Mouse (Mus musculus) T-helper 1 cell (primary cell): ENCODE measurements around the gene Ppargc1a.

Source experiments
- in situ Hi-C: fragments of 300-600 bp; cut with MboI, MseI; formaldehyde crosslinking; loops from one replicate; pipeline ENCODE4 v1.15.1; 2025; ENCODE audit warnings: high pct_unique_total_duplicates

The Ppargc1a gene

GRCm38 (mm10) chr5:51517440-51518187 lies 49.9 kb downstream of the Ppargc1a start:
- in situ Hi-C loops: no loop called here

- in situ Hi-C loops: no loop called here
These were observed 62.9 kb downstream of the Ppargc1a start for GRCm38 (mm10) chr5:51504654-51505053.

- in situ Hi-C loops: loop anchor here (25.0 kb wide), 1 partner anchor 739 kb away; no protein-coding TSS in a partner anchor
These were observed 69.5 kb downstream of the Ppargc1a start for GRCm38 (mm10) chr5:51497910-51498517.

GRCm38 (mm10) chr5:51495446-51495845 lies 72.1 kb downstream of the Ppargc1a start:
- in situ Hi-C loops: loop anchor here (25.0 kb wide), 1 partner anchor 742 kb away; no protein-coding TSS in a partner anchor

- in situ Hi-C loops: loop anchor here (25.0 kb wide), 1 partner anchor 743 kb away; no protein-coding TSS in a partner anchor
These were observed 73.1 kb downstream of the Ppargc1a start for GRCm38 (mm10) chr5:51494358-51494876.

- in situ Hi-C loops: loop anchor here (25.0 kb wide), 1 partner anchor 754 kb away; no protein-coding TSS in a partner anchor
These were observed 83.8 kb downstream of the Ppargc1a start for GRCm38 (mm10) chr5:51483768-51484167.

GRCm38 (mm10) chr5:51479859-51480258 lies 87.7 kb downstream of the Ppargc1a start:
- in situ Hi-C loops: loop anchor here (25.0 kb wide), 1 partner anchor 757 kb away; no protein-coding TSS in a partner anchor

- in situ Hi-C loops: loop anchor here (25.0 kb wide), 1 partner anchor 758 kb away; no protein-coding TSS in a partner anchor
These were observed 88.1 kb downstream of the Ppargc1a start for GRCm38 (mm10) chr5:51479456-51479855.

GRCm38 (mm10) chr5:51478319-51478994 lies 89.1 kb downstream of the Ppargc1a start:
- in situ Hi-C loops: loop anchor here (25.0 kb wide), 1 partner anchor 759 kb away; no protein-coding TSS in a partner anchor

- in situ Hi-C loops: loop anchor here (25.0 kb wide), 1 partner anchor 760 kb away; no protein-coding TSS in a partner anchor
These were observed 90.4 kb downstream of the Ppargc1a start for GRCm38 (mm10) chr5:51477140-51477539.

- in situ Hi-C loops: loop anchor here (25.0 kb wide), 1 partner anchor 762 kb away; no protein-coding TSS in a partner anchor
These were observed 92.4 kb downstream of the Ppargc1a start for GRCm38 (mm10) chr5:51475034-51475541.

- in situ Hi-C loops: no loop called here
These were observed 95.9 kb downstream of the Ppargc1a start for GRCm38 (mm10) chr5:51471614-51472013.

- in situ Hi-C loops: no loop called here
These were observed 101.5 kb downstream of the Ppargc1a start for GRCm38 (mm10) chr5:51466036-51466435.

GRCm38 (mm10) chr5:51452033-51452432 lies 115.5 kb downstream of the Ppargc1a start:
- in situ Hi-C loops: no loop called here

- in situ Hi-C loops: no loop called here
These were observed 119.9 kb downstream of the Ppargc1a start for GRCm38 (mm10) chr5:51447631-51448030.

GRCm38 (mm10) chr5:51446299-51447090 lies 121.0 kb downstream of the Ppargc1a start:
- in situ Hi-C loops: no loop called here

GRCm38 (mm10) chr5:51445726-51446125 lies 121.8 kb downstream of the Ppargc1a start:
- in situ Hi-C loops: no loop called here

GRCm38 (mm10) chr5:51439773-51440172 lies 127.8 kb downstream of the Ppargc1a start:
- in situ Hi-C loops: no loop called here

GRCm38 (mm10) chr5:51433905-51434304 lies 133.6 kb downstream of the Ppargc1a start:
- in situ Hi-C loops: no loop called here

GRCm38 (mm10) chr5:51432532-51432931 lies 135.0 kb downstream of the Ppargc1a start:
- in situ Hi-C loops: no loop called here

GRCm38 (mm10) chr5:51432031-51432430 lies 135.5 kb downstream of the Ppargc1a start:
- in situ Hi-C loops: no loop called here
